In the genomic region with DNA sequence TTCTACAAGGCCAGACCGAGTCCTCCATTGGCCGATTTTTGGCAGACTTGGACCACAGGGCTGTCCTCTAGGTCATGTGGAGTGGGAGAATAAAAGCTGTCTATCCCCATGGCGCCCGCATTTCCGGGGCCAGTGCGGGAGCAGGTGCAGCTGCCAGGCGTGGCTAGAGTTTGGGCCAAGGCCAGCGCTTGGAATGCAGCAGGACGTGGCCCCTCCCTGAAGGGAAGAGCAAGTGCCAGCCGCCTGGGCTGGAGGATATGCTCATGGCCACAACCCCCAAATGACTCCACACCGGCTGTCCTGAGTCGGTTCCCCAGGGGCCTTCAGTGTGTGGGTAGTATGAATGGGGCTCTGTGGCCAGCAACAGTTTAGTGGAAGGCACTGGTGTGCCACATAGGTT, we compare ENCODE assay signal across 10 mouse cellular contexts. TPM values are rescaled to one million over a fixed set of nuclear protein-coding genes. Genes with fewer than 3 reads are reported as not detected.
DNase-seq lines count a peak whose midpoint lies in the region; ATAC-seq and TF ChIP-seq lines count a peak whose summit lies in the region.
"Had no signal": no experiment of that assay in that cellular context is flagged by ENCODE, and none has a peak within 500 bp of the region (broad histone marks: within the 10 kb centered on the region; RNA-seq: fewer than 3 reads in every experiment).

No protein-coding gene starts in this region.

- no peak overlapping the region for H3K27ac ChIP-seq in forebrain, embryonic 14.5 days (ENCODE audit: low read depth, low read length)
- no peak overlapping the region for H3K27ac ChIP-seq in forebrain, postnatal 0 days (ENCODE audit: low read depth, low read length)
- H3K27ac ChIP-seq in neural tube, embryonic 14.5 days (ENCODE audit: low read depth, low read length) = no peak overlapping the region
- no peak overlapping the region for H3K27ac ChIP-seq in neural tube, embryonic 15.5 days (replicated peaks)

- DNase-seq in forebrain, embryonic 14.5 days (ENCODE audit: low spot score) = peak; percentile 29
- DNase-seq in forebrain, postnatal 0 days = no peak
- DNase-seq in gastrocnemius, postnatal 4 days (ENCODE audit: low spot score in 2 of 2) = peak; percentile 49 to 71
- DNase-seq in ovary, postnatal 36 days (ENCODE audit: low spot score) = peak; percentile 72
- DNase-seq in urinary bladder, postnatal 25 days (ENCODE audit: low spot score) = no peak

- no peaks in the 10 kb centered on the region for H3K36me3 ChIP-seq in forebrain, embryonic 14.5 days (ENCODE audit: control insufficient read depth, insufficient read depth, low read length)
- H3K36me3 ChIP-seq in forebrain, postnatal 0 days (ENCODE audit: insufficient read depth) = no peaks in the 10 kb centered on the region
- H3K36me3 ChIP-seq in neural tube, embryonic 14.5 days (ENCODE audit: control insufficient read depth, insufficient read depth, low read length) = no peaks in the 10 kb centered on the region
- H3K36me3 ChIP-seq in neural tube, embryonic 15.5 days = no peaks in the 10 kb centered on the region; the same call in 1 of the 2 replicates

- H3K4me1 ChIP-seq in forebrain, embryonic 14.5 days (ENCODE audit: control insufficient read depth, insufficient read depth, low read length) = peaks cover 7% of the 10 kb centered on the region; the same call in 1 of the 2 replicates
- peaks cover 4% of the 10 kb centered on the region; the same call in 1 of the 2 replicates for H3K4me1 ChIP-seq in forebrain, postnatal 0 days (ENCODE audit: insufficient read depth)
- no peaks in the 10 kb centered on the region for H3K4me1 ChIP-seq in neural tube, embryonic 14.5 days (ENCODE audit: control insufficient read depth, insufficient read depth, low read length)
- peaks cover 27% of the 10 kb centered on the region for H3K4me1 ChIP-seq in neural tube, embryonic 15.5 days

- 66% methylated on average over 12 of the region's 12 CpGs for WGBS in forebrain, embryonic 14.5 days
- 50% methylated on average over 12 of the region's 12 CpGs for WGBS in forebrain, postnatal 0 days
- 55% methylated on average over 12 of the region's 12 CpGs for WGBS in neural tube, embryonic 14.5 days
- WGBS in neural tube, embryonic 15.5 days = 59% methylated on average over 12 of the region's 12 CpGs

- H3K4me3 ChIP-seq in forebrain, embryonic 14.5 days (ENCODE audit: low read depth, low read length) = no peak overlapping the region
- H3K4me3 ChIP-seq in forebrain, postnatal 0 days (ENCODE audit: low read depth, low read length) = no peak overlapping the region
- no peak overlapping the region for H3K4me3 ChIP-seq in neural tube, embryonic 14.5 days (ENCODE audit: low read depth, low read length)
- no peak overlapping the region for H3K4me3 ChIP-seq in neural tube, embryonic 15.5 days (replicated peaks)

- H3K27me3 ChIP-seq in forebrain, embryonic 14.5 days (replicated peaks; ENCODE audit: control insufficient read depth, insufficient read depth, low read length) = 0 out of 2 replicates have a peak, but pooled peaks cover 5% of the 10 kb centered on the region
- H3K27me3 ChIP-seq in forebrain, postnatal 0 days (ENCODE audit: insufficient read depth, low read length) = no peaks in the 10 kb centered on the region
- H3K27me3 ChIP-seq in neural tube, embryonic 14.5 days (ENCODE audit: control insufficient read depth, insufficient read depth, low read length) = no peaks in the 10 kb centered on the region
- peaks cover 5% of the 10 kb centered on the region; the same call in 1 of the 2 replicates for H3K27me3 ChIP-seq in neural tube, embryonic 15.5 days (replicated peaks)

- TF ChIP-seq CTCF in forebrain, postnatal 0 days (IDR thresholded peaks at IDR 0.05; ENCODE audit: low read depth) = no peak

- no peak overlapping the region for H3K9ac ChIP-seq in forebrain, embryonic 14.5 days (ENCODE audit: low read length)
- H3K9ac ChIP-seq in forebrain, postnatal 0 days = no peak overlapping the region
- no peak overlapping the region for H3K9ac ChIP-seq in neural tube, embryonic 14.5 days (replicated peaks; ENCODE audit: low read depth, low read length)
- H3K9ac ChIP-seq in neural tube, embryonic 15.5 days (replicated peaks) = no peak overlapping the region

- no peaks in the 10 kb centered on the region for H3K9me3 ChIP-seq in forebrain, embryonic 14.5 days (replicated peaks; ENCODE audit: control insufficient read depth, low read length)
- no peaks in the 10 kb centered on the region for H3K9me3 ChIP-seq in forebrain, postnatal 0 days (ENCODE audit: low read length)
- H3K9me3 ChIP-seq in neural tube, embryonic 14.5 days (ENCODE audit: control insufficient read depth, low read length) = no peaks in the 10 kb centered on the region
- no peaks in the 10 kb centered on the region for H3K9me3 ChIP-seq in neural tube, embryonic 15.5 days (replicated peaks)

- no peak overlapping the region for H3K4me2 ChIP-seq in forebrain, embryonic 14.5 days (ENCODE audit: low read length)
- H3K4me2 ChIP-seq in forebrain, postnatal 0 days (ENCODE audit: low read depth) = no peak overlapping the region
- no peak overlapping the region for H3K4me2 ChIP-seq in neural tube, embryonic 14.5 days (ENCODE audit: low read depth, low read length)
- H3K4me2 ChIP-seq in neural tube, embryonic 15.5 days = no peak overlapping the region

- ATAC-seq in forebrain, embryonic 14.5 days = no peak
- no peak for ATAC-seq in forebrain, postnatal 0 days
- peak; percentile 35; the same call in 1 of the 2 replicates for ATAC-seq in neural tube, embryonic 14.5 days (ENCODE audit: low read depth)
- no peak for ATAC-seq in neural tube, embryonic 15.5 days (ENCODE audit: low FRiP score)
- ATAC-seq in granulocyte monocyte progenitor cell, adult 5-6 weeks (replicated peaks; ENCODE audit: poor library complexity, severe bottlenecking) = no peak

RNA-seq across cellular contexts. Expression of a gene that starts 1.5 kb away (rescaled TPM):
- 2.7 and 3.2 TPM in 2 replicates for polyA plus RNA-seq in forebrain, embryonic 14.5 days (2014; fragmentation: Nextera tagmentation; extraction: Ambion mirVana)
- 15.0 and 16.4 TPM in 2 replicates for total RNA-seq in forebrain, postnatal 0 days (2014; rRNA removed)
- polyA plus RNA-seq in forebrain, postnatal 0 days (2015; fragmentation: Nextera tagmentation; extraction: Ambion mirVana) = 9.6 and 10.1 TPM in 2 replicates
- 4.2 and 5.7 TPM in 2 replicates for polyA plus RNA-seq in neural tube, embryonic 14.5 days (2014; fragmentation: Nextera tagmentation; extraction: Ambion mirVana)
- polyA plus RNA-seq in neural tube, embryonic 15.5 days (2015; fragmentation: Nextera tagmentation; extraction: Ambion mirVana) = 7.4 and 10.5 TPM in 2 replicates
- total RNA-seq in gastrocnemius, postnatal 4 days (2021) = 10 to 100 TPM; 32.1 to 32.2 TPM
- not detected in 2 replicates for total RNA-seq in granulocyte monocyte progenitor cell, adult 5-6 weeks (2014; fragmentation: Nextera tagmentation)
- total RNA-seq in granulocyte monocyte progenitor cell, adult 5-6 weeks (2017) = not detected in 2 replicates
- total RNA-seq: CH12.LX; hematopoietic stem cell, adult 5-6 weeks had no signal

RNA-seq across cellular contexts. Expression of a gene that starts 13.8 kb away (rescaled TPM):
- 0.72 TPM in 1 of 2 replicates, not detected in the other for polyA plus RNA-seq in forebrain, embryonic 14.5 days (2014; fragmentation: Nextera tagmentation; extraction: Ambion mirVana)
- total RNA-seq in forebrain, postnatal 0 days (2014; rRNA removed) = 0.69 and 2.1 TPM in 2 replicates
- 0.36 TPM in 1 of 2 replicates, not detected in the other for polyA plus RNA-seq in forebrain, postnatal 0 days (2015; fragmentation: Nextera tagmentation; extraction: Ambion mirVana)
- 0.40 and 0.54 TPM in 2 replicates for polyA plus RNA-seq in neural tube, embryonic 14.5 days (2014; fragmentation: Nextera tagmentation; extraction: Ambion mirVana)
- 0.46 and 1.4 TPM in 2 replicates for polyA plus RNA-seq in neural tube, embryonic 15.5 days (2015; fragmentation: Nextera tagmentation; extraction: Ambion mirVana)
- total RNA-seq in gastrocnemius, postnatal 4 days (2021) = 1 to 10 TPM in 1 of 2 experiments, under 1 TPM in 1; 0.98 to 1.2 TPM
- total RNA-seq in granulocyte monocyte progenitor cell, adult 5-6 weeks (2014; fragmentation: Nextera tagmentation) = 1.2 TPM in 1 of 2 replicates, not detected in the other
- 0.15 TPM in 1 of 2 replicates, not detected in the other for total RNA-seq in granulocyte monocyte progenitor cell, adult 5-6 weeks (2017)
- total RNA-seq: CH12.LX had no signal

RNA-seq across cellular contexts. Expression of a gene that starts 50.5 kb away (rescaled TPM):
- 162 and 169 TPM in 2 replicates for polyA plus RNA-seq in forebrain, embryonic 14.5 days (2014; fragmentation: Nextera tagmentation; extraction: Ambion mirVana)
- total RNA-seq in forebrain, postnatal 0 days (2014; rRNA removed) = 96.6 and 99.3 TPM in 2 replicates
- polyA plus RNA-seq in forebrain, postnatal 0 days (2015; fragmentation: Nextera tagmentation; extraction: Ambion mirVana) = 137 and 150 TPM in 2 replicates
- 156 and 161 TPM in 2 replicates for polyA plus RNA-seq in neural tube, embryonic 14.5 days (2014; fragmentation: Nextera tagmentation; extraction: Ambion mirVana)
- 150 and 155 TPM in 2 replicates for polyA plus RNA-seq in neural tube, embryonic 15.5 days (2015; fragmentation: Nextera tagmentation; extraction: Ambion mirVana)
- 10 to 100 TPM; 43.4 to 52.1 TPM for total RNA-seq in gastrocnemius, postnatal 4 days (2021)
- total RNA-seq in granulocyte monocyte progenitor cell, adult 5-6 weeks (2014; fragmentation: Nextera tagmentation) = 38.0 and 71.5 TPM in 2 replicates
- 65.8 and 70.9 TPM in 2 replicates for total RNA-seq in granulocyte monocyte progenitor cell, adult 5-6 weeks (2017)

Comparison
In these comparisons a context has a peak if more than half of its experiments do, and no peak if none do; other contexts are left out.
1. DNase-seq: peak in forebrain, embryonic 14.5 days (single experiment), gastrocnemius, postnatal 4 days (2 of 2) and ovary, postnatal 36 days (single experiment); none in forebrain, postnatal 0 days (single experiment) and urinary bladder, postnatal 25 days (single experiment).